Mouse (Mus musculus) hindbrain, embryonic 16.5 days (tissue): Measurements from ENCODE around the gene Gm21954. TPM values are rescaled to one million over a fixed set of nuclear protein-coding genes. Genes with fewer than 3 reads are reported as not detected.

Experiments used
- ATAC-seq: fragments of 200-750 bp; cut with Nextera tagmentation; 2 replicates; pipeline ENCODE4 v1.8.0; 2017; ENCODE audit warnings: moderate TSS enrichment, moderate library complexity
- H3K27ac ChIP-seq: fragments of 300-500 bp; sonication (generic); 2 replicates; pipeline ENCODE4 v1.5.1; 2014; ENCODE audit warnings: low read depth, mild to moderate bottlenecking, control low read depth, low read length, moderate library complexity
- H3K27me3 ChIP-seq: fragments of 300-500 bp; sonication (generic); replicated peaks from 2 replicates; pipeline ENCODE4 v1.6.1; 2014; ENCODE audit warnings: low read length; ENCODE audit not compliant: control insufficient read depth, insufficient read depth
- H3K36me3 ChIP-seq: fragments of 300-500 bp; sonication (generic); 2 replicates; pipeline ENCODE4 v1.6.1; 2014; ENCODE audit warnings: mild to moderate bottlenecking, low read length, moderate library complexity, mixed read lengths; ENCODE audit not compliant: control insufficient read depth, insufficient read depth
- H3K4me1 ChIP-seq: fragments of 300-500 bp; sonication (generic); 2 replicates; pipeline ENCODE4 v1.6.1; 2014; ENCODE audit warnings: low read depth, low read length; ENCODE audit not compliant: control insufficient read depth, insufficient read depth
- H3K4me2 ChIP-seq: fragments of 300-500 bp; sonication (generic); 2 replicates; pipeline ENCODE4 v1.6.1; 2014; ENCODE audit warnings: mild to moderate bottlenecking, low read length, control low read depth, moderate library complexity
- H3K4me3 ChIP-seq: fragments of 300-500 bp; sonication (generic); 2 replicates; pipeline ENCODE4 v1.5.1; 2014; ENCODE audit warnings: mild to moderate bottlenecking, low read length, control low read depth, moderate library complexity
- H3K9ac ChIP-seq: fragments of 300-500 bp; sonication (generic); 2 replicates; pipeline ENCODE4 v1.6.1; 2014; ENCODE audit warnings: low read depth, mild to moderate bottlenecking, control low read depth, low read length, moderate library complexity
- H3K9me3 ChIP-seq: fragments of 300-500 bp; sonication (generic); 2 replicates; pipeline ENCODE4 v1.6.1; 2014; ENCODE audit warnings: mild to moderate bottlenecking, low read length, moderate library complexity; ENCODE audit not compliant: control insufficient read depth
- WGBS: fragments of 180-500 bp; shearing (Covaris S2); extraction: QIAGEN DNeasy Blood & Tissue Kit; methylation state at CpG from one replicate; pipeline ENCODE4 v1.1.7; 2014; 5-methylcytosine and 5-hydroxymethylcytosine counted together
- polyA plus RNA-seq: library from polyadenylated mRNA; unstranded; fragments of >200 nt; fragmentation: Nextera tagmentation; extraction: Ambion mirVana; gene quantifications from 2 replicates; pipeline ENCODE4 v1.2.1, GENCODE M21; 2015

The Gm21954 gene
- polyA plus RNA-seq = not detected in 2 replicates

DNA sequence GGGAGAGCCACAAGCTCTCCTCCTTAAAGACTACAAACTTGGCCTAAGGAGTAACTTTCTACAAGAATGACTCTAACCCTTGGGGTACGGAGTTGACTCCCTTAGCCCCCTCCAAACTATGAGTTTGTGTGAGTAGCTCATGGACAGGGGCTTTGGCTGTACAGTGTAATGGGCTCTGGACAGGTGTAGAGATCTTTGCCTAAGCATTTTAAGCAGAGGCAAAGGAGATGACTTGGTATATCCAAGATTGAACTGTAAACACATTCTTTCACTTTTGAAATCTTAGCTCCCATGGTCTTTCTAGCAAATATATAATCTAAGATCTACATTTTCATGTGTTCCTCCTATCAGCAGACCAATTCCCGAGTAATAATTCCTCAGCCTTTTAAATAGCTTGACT lies at the start of gene Gm21954:
Gene Gm21954 (minus strand): TSS at position 101 of the 400 bp plus-strand sequence.
- Histone ChIP-seq H3K4me2 (no peak within 1 kb of the TSS), H3K27me3 (no peaks in the 10 kb centered on the region), H3K4me1 (no peaks in the 10 kb centered on the region), H3K4me3 (no peak within 1 kb of the TSS), H3K36me3 (no peaks in the 10 kb centered on the region), H3K9ac (no peak within 1 kb of the TSS), H3K9me3 (no peaks in the 10 kb centered on the region), H3K27ac (no peak within 1 kb of the TSS)
- ATAC-seq = no peak
- 95% methylated on average over 2 of the region's 2 CpGs for WGBS

DNA sequence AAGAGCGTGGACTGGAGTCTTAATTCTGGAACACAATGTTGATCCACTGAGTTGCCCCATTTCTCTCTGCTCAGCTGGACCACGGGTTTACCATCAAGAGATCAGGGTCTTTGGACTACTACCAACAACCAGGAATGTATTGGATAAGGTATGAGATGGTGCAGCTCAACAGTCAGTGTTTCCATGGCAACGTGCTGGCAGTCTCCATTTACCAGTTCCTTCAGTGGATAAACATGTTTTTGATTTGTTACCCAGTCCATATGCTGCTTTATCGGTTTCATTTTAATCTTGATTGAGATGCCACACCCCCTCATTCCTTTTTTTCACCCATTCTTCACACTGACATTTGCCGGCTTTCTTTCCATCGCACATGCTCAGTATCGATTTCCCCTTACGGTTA lies 49.8 kb upstream of the Gm21954 start:
- no peak overlapping the region for H3K4me3 ChIP-seq
- H3K36me3 ChIP-seq = peaks cover 4% of the 10 kb centered on the region
- 46% methylated on average over 8 of the region's 8 CpGs for WGBS
- H3K27ac ChIP-seq = peak overlapping the region; percentile 78
- ATAC-seq = no peak
- H3K27me3 ChIP-seq = no peaks in the 10 kb centered on the region
- H3K4me2 ChIP-seq = no peak overlapping the region
- no peaks in the 10 kb centered on the region for H3K9me3 ChIP-seq
- peaks cover 44% of the 10 kb centered on the region for H3K4me1 ChIP-seq
- no peak overlapping the region; the same call in 1 of the 2 replicates for H3K9ac ChIP-seq

DNA sequence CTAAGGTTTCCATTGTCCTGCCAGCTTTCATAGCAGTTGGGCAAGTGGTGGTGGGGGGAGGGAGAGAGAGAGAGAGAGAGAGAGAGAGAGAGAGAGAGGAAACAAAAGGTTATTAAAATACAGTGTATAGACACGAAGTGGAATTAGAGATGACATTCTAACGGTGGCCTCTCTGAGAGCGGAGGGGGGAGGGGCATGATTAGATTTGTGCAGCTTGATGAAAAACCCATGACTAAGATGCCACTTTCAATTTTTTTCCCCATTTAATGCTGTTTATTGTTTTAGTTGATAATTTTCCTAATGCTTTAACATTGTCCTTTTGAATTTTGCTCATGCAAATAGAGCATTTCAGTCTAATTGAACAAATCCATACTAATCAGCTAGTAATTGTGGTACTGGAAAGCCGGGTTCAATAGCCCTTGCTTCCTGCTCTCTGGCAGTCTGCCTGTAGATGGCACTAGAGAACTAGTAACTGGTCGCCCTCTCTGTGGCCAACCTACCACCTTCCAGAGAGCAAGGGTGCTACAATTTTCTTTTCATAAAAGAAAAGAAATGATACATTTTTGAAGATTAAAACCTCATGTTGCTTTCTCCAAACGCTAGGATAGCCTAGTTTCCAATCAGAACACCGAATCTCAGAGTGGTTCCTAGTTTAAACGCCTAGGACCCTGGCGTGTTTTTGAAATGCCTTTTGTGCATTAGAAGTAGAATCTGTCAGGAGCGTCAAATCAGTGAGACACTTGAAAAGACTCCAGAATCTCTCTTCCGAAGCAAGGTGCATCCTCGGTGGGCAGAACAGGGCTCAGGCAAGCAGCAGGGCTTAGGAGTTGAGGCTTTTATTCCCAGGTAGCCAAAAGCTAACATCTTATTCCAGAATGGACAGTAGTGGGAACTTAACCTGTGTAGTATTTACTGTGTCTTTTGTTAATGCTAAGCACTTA lies 48.5 kb upstream of the Gm21954 start:
- H3K9ac ChIP-seq = peak overlapping the region; percentile 38; the same call in 1 of the 2 replicates
- peak; percentile 81 for ATAC-seq
- peak overlapping the region; percentile 80 for H3K27ac ChIP-seq
- peak overlapping the region; percentile 19; the same call in 1 of the 2 replicates for H3K4me2 ChIP-seq
- H3K9me3 ChIP-seq = no peaks in the 10 kb centered on the region
- H3K27me3 ChIP-seq = no peaks in the 10 kb centered on the region
- H3K36me3 ChIP-seq = peaks cover 4% of the 10 kb centered on the region
- WGBS = 14% methylated on average over 12 of the region's 12 CpGs
- no peak overlapping the region for H3K4me3 ChIP-seq
- H3K4me1 ChIP-seq = peaks cover 42% of the 10 kb centered on the region

DNA sequence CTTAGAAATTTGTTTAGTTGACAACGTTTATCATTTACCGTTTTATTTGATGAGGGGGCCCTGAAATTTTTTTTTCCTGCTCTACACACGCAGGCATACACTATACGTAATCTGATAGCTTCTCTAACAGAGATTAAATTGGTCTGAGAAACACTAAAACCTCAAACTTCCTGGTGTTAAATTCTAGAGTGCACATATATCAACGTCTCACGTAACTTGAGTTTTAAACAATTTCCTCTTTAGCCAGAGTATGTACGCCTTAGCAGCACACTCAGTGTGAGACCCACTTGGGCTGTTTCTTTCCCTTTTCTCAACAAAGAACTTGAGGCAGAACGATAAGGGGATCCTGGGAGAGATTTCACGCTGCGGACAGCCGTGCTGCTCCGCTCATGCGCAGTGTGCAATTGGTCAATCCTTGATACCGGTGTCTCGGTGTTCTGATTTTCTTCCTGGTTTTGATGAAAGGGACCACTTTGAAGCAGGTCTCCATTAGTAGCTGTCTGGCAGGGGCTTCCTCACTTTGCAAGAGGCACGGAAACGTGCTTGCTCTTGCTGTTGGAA lies 45.5 kb upstream of the Gm21954 start:
- no peak overlapping the region for H3K4me2 ChIP-seq
- no peak overlapping the region for H3K27ac ChIP-seq
- H3K4me1 ChIP-seq = peaks cover 21% of the 10 kb centered on the region
- no peak for ATAC-seq
- 76% methylated on average over 17 of the region's 17 CpGs for WGBS
- no peak overlapping the region for H3K9ac ChIP-seq
- no peaks in the 10 kb centered on the region for H3K27me3 ChIP-seq
- peaks cover 10% of the 10 kb centered on the region for H3K36me3 ChIP-seq
- no peaks in the 10 kb centered on the region for H3K9me3 ChIP-seq
- no peak overlapping the region for H3K4me3 ChIP-seq

DNA sequence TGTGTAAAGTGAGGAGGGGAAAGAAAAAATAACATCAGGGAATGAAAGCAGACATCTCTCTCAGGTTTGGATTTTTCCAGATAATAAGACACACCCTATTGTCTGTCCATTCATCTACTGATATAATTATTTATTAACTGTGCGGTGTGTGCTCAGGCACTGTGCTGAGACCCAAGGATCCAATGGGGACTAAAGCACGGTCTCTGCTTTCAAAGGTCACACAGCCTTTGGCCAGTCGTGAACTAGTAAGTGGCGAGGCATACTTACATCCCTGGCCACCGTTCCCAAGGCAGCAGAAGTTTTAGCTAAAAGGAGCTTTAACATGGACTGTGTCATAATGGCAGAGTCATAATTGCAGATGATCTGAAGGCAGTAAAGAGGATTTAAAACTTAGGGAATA lies 44.0 kb upstream of the Gm21954 start:
- Histone ChIP-seq H3K9ac (no peak overlapping the region), H3K36me3 (peaks cover 10% of the 10 kb centered on the region), H3K4me1 (peaks cover 12% of the 10 kb centered on the region), H3K27ac (no peak overlapping the region), H3K4me2 (no peak overlapping the region), H3K27me3 (no peaks in the 10 kb centered on the region), H3K4me3 (no peak overlapping the region), H3K9me3 (no peaks in the 10 kb centered on the region)
- 60% methylated on average over 5 of the region's 5 CpGs for WGBS
- no peak for ATAC-seq

DNA sequence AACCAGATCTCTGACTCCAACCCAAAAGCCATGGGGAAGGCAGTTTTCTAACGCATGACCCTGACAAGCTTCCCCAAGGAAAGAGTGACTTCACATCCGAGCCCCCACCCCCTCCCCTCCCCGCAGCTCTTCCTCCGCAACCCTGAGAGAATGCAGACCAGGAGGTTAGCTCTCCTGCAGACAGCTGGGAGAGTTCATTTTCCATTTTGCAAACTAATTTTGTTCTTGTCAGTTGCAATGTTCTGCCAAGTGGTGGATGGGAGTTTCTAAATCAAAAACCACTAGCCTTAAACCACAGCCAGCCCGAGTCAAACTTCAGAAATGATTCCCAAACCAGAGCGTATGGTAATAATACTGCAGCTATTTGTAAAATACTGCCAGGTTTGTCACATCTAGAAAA lies 39.6 kb upstream of the Gm21954 start:
- 0 out of 2 replicates have a peak, but pooled peaks cover 2% of the 10 kb centered on the region for H3K4me1 ChIP-seq
- H3K4me3 ChIP-seq = no peak overlapping the region
- 55% methylated on average over 6 of the region's 6 CpGs for WGBS
- ATAC-seq = no peak
- no peak overlapping the region for H3K4me2 ChIP-seq
- no peaks in the 10 kb centered on the region for H3K9me3 ChIP-seq
- no peak overlapping the region for H3K9ac ChIP-seq
- no peaks in the 10 kb centered on the region for H3K27me3 ChIP-seq
- H3K36me3 ChIP-seq = peaks cover 16% of the 10 kb centered on the region
- H3K27ac ChIP-seq = no peak overlapping the region

DNA sequence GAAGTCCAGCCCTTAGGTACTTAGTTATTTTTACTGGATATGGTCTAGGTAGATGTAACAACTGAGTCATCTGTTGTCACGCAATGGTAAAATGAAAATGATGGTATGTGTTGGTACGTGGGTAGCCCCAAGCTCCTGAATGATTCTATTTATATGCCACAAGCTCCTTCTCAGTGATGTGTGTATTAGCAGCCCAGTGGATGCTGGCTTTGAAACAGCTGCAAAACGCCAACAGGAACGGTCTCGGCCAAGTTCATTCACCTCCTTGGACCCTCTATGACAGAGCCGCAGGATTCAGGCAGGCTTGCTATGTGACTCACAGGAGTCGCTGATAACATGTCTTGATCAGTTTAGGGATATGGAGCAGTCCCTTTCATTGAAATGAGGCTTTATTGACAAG lies 38.2 kb upstream of the Gm21954 start:
- Histone ChIP-seq H3K4me2 (no peak overlapping the region), H3K36me3 (peaks cover 22% of the 10 kb centered on the region), H3K27me3 (no peaks in the 10 kb centered on the region), H3K4me3 (no peak overlapping the region), H3K9me3 (no peaks in the 10 kb centered on the region), H3K9ac (no peak overlapping the region), H3K4me1 (0 out of 2 replicates have a peak, but pooled peaks cover 2% of the 10 kb centered on the region), H3K27ac (no peak overlapping the region)
- WGBS = 81% methylated on average over 7 of the region's 7 CpGs
- ATAC-seq = 0 out of 2 replicates have a peak, but pooled peaks have one; percentile 21

DNA sequence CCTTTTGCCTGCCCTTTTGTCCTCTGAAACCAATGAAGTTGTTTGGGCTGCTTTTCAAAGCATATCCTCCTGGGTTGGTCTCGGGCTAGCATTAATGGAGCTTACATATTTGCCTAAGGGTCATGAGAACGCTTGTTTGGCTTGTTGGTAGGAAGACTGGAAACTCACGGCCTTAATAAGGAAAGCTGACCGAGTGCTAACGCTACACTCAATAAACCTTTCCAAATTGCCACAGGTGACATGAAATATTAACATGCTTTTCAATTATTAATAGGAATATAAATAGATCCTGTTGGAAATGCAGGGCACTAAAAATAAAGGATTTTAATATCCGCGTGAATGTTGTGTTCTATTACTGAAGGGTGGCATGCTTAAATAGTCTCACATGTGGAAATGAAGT lies 27.3 kb upstream of the Gm21954 start:
- 83% methylated on average over 7 of the region's 7 CpGs for WGBS
- ATAC-seq = no peak

DNA sequence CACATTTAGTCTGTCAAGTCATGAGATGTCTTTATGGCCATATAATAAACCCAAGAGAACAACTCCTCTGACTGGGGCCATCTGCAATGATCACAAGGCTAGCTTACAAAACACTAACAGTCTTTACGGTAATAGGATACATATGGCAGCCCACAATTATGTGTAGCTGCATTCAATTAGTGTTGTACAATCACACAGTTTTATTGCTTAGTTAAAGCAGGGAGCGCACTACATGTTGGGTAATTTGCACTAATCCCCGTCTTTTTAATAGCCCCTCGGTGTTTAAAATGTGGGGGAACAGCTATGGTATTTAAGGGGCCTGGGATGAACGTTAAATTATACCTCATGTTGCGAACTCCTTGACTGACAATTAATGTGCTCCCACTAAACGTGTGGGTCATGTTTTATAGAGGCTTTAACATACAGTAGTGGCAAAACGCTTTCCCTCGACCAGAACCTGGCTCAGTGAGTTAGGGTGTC lies 24.5 kb upstream of the Gm21954 start:
- peaks cover 14% of the 10 kb centered on the region for H3K36me3 ChIP-seq
- WGBS = 70% methylated on average over 9 of the region's 9 CpGs
- no peaks in the 10 kb centered on the region for H3K9me3 ChIP-seq
- ATAC-seq = peak; percentile 29; the same call in 1 of the 2 replicates
- H3K4me2 ChIP-seq = no peak overlapping the region
- H3K4me3 ChIP-seq = no peak overlapping the region
- no peak overlapping the region for H3K27ac ChIP-seq
- H3K9ac ChIP-seq = no peak overlapping the region
- H3K27me3 ChIP-seq = no peaks in the 10 kb centered on the region
- H3K4me1 ChIP-seq = no peaks in the 10 kb centered on the region

More for the DNA sequence above, 27.3 kb upstream of the Gm21954 start:
- H3K4me1 ChIP-seq = no peaks in the 10 kb centered on the region
- H3K27ac ChIP-seq = no peak overlapping the region
- H3K4me2 ChIP-seq = no peak overlapping the region
- peaks cover 18% of the 10 kb centered on the region for H3K36me3 ChIP-seq
- H3K27me3 ChIP-seq = no peaks in the 10 kb centered on the region
- H3K4me3 ChIP-seq = no peak overlapping the region
- no peaks in the 10 kb centered on the region for H3K9me3 ChIP-seq
- no peak overlapping the region for H3K9ac ChIP-seq
